Mouse (Mus musculus): Measurements from ENCODE around the gene Ptma.
"Not testable (repeated sequence)": the region's sequence is repeated elsewhere in the genome, so short reads cannot be mapped to it uniquely, and the experiment has no call there.

Gene Ptma

DNA sequence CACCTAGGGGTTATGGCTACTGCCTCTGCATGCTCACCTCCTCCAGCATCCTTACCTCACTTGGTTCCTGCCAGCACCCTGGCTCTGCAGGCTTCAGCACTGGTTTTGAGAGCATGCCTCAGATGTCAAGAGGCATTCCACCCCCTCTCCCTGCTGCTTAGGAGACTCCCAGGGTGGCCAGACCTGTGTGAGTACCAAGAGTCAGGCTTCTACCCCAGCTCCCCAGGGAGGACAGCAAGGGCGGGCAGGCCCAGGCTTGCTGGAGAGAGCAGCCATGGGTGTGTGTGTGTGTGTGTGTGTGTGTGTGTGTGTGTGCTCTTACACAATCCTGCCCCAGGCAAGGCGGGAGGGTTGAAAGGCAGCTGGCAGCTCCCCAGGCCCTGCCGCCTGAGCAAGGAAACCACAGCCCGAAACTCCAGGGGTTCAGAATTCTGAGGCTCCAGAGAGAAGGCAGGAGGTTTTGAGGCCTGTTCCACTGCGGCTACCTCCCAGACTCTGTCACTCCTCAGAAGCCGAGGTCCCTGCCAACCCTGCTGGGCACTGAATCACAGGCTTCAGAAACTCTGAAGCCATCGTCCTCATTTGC, 4.1 kb upstream of the Ptma start:
- peak; percentile 96 for DNase-seq

DNA sequence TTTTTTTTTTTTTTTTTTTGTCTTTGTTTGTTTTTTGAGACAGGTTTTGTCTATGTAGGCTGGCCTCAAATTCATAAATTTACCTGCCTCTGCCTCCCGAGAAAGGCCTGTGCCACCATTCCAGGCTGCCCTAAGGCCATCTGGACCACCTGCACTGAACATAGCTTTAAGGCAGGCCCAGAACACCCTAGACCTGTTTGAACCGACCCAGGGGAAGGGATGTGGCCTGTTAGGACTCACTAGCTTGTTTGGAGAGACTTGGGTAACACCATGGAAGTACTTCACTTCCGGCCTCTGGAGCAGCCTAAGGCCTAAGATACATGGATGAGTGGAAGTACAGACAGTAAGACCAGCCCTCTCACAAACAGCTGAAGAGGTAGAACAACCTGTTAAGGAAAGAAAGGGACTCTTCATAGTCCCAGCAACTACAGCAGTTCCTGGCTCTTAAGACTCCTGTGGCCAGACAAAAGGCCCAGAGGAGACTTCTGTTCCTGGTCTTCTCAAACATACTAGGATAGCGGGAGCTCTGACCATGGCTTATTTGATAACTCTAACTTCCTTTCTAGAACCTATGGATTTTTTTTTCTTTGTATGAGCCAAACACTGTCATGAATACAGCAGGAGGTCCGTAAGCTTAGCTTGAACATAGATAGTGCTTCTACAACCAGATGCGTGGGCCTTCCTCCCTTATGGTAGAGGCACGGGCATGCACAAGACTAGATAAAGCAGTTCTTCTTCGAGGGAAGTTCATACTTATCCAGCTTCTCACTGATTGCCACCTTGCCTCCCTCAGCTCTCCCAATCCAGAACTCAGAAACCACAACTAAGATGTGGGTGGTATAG, 2.5 kb upstream of the Ptma start:
- DNase-seq = no peak

DNA sequence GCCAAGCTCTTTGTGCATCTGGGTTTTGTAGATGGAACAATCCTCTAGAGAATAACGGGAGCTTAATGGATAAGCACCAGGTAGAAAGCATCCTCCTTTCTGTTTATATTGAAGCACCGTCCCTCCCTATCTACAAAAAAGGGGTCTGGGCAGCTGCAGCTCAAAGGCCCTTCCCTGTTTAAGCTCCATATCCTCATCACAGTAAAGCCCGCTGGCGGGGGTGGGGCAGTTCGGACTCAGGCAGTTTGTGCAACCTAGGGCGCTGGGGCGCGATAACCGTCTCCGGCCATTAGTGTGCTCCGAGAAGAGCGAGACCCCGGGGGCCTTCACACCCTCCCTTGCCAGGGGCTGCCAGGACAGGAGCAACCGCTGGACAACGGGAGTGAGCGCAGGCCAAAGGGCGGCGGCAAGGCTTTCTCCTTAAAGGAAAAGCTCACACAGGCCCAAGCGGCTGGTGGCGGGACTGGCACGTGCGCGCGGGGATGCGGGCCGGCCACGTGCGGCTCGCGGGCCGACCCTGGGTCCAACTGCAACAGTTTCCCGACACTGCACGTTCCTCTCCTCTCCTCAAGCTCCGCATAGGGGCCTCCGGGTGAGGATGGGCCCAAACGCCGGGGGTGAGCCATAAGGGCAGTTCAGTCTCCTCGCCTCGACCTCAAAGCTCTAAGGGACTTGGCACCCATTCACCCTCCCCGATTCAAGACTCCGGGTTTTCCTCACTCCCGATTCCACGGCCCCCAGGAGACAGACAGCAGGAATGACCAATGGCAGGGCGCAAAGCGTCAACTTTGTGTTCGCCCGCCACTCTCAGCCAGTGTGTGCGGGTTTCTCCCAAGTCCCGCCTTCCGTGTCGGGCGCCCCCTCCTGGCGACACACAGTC, 1.7 kb upstream of the Ptma start:
- DNase-seq = peak; percentile 100

DNA sequence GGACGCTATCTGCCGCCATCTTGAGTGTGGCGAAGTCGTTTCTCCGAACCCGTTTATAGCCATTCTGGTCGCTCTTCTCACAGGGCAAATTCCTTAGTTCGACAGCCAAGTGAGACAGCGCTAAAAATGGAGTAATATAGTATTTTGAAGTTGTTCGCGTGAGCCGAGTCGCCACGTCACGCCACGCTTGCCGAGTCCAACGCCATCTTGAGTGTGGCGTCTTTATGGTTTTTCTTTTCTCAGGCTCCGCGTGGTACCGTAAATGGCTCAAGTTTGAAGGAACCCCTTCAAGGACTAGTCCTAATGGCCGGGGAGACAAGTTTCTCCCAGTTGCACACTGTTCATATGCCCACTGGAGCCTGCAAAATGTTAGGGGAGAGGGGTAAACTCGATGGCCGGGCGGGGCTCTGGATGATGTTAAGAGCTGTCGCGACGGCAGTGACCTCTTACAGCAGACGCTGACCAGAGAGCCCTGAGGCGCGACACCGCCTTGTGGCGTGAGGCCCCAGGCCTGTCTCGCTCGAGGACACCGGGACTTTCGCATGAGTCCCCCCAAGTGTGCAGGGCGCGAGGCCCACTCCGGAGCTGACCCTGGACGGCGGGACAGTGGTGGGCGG, 919 bp upstream of the Ptma start:
- no peak for DNase-seq

DNA sequence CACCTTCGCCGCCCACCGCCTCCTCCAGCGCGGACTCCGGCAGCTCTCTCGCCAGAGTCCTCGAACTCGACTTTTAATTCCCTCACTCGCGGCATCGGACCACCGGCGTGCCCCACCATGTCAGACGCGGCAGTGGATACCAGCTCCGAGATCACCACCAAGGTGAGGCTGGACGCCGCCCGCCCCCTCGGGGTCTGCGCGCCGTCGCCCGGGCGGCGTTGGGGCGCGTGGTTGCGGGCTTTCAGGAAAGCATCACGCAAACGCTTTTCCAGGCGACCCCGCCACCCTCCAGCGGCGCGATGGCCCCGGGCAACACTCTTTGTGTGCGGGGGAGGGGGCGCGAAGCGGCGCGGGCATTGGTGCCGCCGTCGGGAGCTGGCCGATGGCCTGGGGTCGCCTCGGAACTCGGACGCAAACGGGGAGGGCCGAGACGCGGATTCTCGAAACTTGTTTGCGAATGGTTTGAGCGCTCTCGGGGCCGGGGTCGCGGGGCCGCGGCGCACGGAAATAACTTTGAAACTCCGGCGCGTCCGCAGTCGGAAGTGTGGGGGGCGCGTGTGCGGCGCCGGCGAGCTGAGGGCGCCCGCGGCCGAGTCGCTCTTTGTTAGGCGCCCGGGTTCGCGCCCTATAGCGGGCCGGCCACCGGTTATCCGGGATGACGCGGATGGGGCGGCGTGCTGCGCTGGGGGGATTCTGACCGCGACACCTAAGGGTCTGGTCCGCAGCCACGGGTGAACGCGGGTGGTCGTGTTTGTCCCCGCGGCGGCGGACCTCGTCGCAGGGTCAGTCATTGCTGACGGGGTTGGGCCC, 468 bp downstream of the Ptma start:
- DNase-seq = peak; percentile 96

DNA sequence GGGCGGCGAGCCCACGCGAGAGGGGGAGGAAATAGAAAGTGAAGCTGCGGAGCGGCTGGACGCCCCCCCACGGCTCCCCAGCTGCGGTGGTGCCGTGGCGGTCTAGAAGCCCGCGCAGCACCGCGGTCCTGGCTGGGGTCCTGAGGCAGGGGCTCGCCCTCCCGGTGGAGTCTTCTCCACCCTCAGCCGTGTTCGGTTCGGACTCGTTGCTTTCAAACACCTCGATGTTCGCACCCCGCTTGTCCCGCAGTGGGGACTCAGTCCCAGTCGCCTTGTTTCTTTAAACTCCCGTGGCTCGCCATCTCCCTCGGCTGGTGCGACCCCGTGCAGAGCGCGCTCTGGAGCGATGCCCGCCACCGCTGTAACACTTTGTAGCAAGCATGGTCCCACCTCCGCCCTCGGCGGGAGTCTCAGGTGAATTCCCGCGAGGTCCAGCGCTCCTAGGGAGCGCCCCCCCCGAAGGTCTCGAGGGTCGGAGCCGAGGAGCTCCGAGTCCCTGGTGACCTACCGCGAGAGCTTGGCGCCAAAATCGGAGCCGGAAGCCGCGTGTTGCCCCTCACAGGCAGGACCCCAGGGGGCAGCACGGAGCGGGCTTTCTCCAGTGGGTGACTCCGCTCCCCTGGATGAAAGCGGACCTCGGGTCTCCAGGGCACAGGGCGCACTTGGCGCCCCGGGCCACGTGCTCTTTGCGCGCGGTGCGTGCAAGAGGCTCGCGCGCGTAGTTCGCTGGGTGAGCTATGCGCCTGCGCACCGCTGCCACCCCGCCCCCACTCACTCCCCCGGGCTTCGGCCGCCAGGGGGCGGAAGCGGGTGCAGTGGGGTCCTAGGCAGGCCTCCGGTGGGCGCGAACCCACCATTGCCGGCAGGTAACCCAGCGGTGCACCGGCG, 1.3 kb downstream of the Ptma start:
- peak; percentile 99 for DNase-seq

DNA sequence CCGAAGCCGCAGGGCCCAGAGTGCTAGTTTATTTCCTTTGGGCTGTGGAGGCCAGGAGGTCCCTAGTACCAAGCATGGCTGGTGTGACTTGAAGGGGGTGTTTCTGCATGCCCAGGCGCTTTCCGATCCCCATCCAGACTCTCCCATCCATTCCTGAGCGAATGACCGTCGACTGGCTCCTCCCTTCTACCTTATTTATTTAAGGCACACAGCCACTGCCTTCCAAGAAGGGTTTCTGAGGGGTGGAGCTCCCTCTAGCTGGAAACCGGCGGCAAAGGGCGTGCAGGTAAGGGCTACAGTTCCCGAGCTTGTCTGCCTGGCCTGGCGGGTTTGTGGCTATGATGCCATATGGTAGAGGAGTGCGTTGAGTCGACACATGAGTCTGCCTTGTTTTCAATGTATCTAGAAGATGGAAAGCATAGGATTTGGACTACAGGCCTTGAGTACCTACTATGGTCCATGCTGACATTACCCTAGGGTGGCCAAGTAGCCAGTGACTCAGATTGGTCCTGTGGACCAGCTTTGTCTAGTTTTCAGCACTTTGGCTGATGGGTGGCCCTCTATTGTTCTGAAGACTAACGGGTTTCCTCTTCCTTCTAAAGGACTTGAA, 2.1 kb downstream of the Ptma start:
- DNase-seq = peak; percentile 96

DNA sequence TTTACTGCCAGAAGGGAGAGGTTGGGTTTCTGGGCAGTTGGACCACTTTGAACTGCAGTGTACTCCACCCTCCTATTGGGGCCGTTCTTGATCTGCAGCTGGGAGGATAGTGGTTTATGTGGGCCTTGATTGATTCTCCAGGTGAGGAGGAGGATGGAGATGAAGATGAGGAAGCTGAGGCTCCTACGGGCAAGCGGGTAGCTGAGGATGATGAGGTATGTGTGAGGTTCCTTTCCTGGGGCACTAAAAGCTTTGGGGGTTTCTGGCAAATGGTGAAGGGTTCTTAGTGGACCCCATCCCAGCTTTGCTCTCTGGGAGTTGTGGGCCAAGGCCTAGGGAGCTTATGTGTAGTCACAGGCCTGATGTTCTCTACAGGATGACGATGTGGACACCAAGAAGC, 3.1 kb downstream of the Ptma start:
- DNase-seq = no peak

DNA sequence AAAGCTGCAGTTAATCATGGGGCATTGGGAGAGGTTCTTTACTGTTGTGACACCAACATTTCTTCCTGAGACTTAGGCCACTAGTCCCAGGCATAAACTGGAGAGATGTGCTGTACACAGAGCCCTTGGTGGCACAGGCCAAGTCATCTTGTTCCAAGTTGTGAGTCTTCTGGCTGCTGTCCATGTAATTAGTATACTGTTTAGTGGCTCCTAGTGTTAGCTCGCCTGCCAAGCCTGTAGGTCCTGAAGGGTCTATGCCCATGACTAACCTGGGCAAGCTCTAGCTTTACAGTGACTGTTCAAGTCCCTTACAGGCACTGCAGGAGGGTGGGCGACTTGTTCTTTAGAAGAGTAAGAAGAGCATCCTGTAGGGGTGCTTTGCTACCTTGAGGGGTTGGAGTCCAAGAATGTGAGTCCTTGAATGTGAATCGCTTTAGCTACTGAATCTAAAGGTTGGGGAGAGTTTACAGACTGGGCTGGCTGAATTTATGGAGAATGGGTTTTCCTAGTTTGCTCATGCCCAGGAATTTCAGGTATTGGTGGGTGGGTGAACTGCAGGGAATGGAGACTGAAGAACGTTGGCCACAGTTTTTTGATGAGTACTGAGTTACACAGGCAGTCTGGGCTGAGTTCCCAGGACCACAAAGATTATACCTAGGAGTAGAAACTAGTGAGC, 4.5 kb downstream of the Ptma start:
- no peak for DNase-seq

DNA sequence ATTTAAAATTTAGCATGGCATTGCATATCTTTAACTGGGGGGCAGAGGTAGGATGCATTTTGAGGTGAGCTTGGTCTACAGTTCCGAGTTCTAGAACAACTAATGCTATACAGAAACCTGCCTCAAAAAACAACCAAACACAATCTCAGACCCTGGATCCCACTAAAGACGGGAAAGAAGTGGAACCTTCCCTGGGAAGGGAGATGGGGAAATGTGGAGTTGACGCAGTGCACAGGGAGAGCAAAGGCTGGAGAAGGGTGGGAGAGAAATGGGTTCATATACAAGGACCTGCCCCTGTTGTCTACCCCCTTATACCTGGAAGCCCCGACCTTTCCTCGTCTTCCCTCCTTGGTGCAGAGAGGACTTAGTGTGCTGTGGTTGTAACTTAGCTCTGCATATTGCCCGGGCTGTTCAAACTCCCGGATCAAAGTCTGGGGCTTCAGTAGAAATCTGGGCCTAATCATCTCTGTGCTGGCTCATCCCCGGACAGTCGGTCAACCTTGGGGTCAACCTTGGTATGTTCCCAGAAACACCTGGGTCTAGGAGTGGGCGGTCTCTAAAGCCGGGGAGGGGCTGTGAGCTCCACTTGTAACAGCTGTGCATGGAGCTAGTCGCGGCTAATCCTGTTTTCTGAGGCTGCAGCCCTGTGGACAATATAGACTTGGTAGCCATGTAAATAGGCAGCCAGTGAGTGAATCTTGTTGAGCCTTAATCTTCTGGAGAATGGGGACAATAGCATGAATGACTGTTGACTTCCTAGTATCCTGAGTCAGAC, 5.2 kb downstream of the Ptma start:
- no peak for DNase-seq

DNA sequence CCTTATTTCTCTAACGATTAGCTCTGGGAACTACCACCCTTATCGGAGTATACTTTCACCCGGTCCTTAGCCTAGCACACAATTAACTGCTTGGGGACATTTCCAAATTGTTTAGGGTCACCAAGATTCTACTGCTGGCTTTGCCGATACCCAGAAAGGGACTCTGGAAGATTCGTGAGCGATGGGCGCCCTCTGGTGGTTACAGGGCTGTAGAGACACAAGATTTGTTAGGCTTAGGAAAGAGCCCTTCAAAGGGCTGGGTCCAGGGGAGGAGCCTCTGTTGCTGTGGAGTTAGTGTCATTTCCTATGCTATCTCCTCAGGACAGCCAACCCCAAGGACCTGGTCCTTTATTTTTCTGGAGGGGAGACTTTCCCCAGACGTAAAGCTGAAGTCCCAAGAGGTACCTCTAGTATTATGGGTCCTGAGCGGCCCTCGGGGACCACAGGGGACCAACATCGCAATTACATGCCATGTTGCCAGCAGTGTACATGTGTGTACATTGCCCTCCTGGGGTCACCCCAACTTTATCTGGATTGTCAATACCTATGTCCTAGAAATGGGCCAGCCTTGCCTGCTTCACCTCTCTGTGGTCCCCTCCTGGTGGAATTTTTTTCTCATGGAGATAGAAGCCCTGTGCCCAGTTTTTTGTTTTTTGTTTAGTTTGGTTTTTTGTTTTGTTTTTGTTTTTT, 6.0 kb downstream of the Ptma start:
- DNase-seq = peak; percentile 97

DNA sequence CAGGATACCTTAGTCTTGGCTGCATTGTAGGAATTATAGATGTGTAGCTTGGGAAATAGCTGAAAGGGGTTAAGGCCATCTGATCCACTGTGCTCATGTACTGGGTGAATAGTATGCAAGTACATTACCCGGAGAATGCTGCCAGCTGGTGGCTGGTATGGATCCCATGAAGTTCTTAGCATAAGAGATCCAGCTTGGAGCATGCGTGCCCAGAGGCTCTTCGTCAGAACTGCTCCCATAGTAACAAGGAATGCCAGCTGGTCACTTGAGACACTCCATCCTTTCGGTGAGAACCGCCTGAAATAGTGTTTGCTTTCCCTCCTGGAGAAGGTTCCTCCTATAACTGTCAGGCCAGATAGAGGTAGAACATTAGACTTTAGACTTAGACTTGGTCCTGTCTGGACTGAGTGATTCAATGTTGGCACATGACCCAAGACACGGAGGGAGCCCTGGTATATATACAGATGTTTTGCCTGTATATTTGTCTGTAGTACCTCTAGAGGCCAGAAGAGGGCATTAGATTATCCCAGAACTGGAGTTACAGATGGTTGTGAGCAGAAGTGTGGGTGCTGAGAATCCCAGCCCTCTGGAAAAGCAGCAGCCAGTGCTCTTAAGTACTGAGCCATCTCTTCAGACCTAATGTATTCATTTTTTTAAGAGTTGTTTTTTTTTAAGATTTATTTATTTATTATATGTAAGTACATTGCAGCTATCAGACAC, 7.0 kb downstream of the Ptma start:
- no peak for DNase-seq

DNA sequence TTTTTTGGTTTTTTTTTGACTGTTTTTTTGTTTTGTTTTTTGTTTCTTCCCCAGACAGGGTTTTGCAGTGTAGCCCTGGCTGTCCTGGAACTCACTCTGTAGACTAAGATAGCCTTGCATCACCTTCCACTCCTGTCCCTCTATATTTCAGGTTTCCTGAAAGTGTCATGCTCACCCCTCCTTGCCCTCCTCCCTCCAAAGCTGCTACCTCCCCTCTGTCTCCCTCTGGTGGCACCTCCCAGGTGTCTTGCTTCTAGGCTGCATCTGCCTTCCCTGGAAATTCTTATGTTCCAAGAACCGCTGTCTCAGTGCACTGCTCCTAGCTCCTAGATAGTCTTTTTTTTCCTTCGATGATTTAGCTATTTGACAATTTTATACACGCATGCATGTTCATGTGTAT, 11.9 kb downstream of the Ptma start:
- DNase-seq = no peak

DNA sequence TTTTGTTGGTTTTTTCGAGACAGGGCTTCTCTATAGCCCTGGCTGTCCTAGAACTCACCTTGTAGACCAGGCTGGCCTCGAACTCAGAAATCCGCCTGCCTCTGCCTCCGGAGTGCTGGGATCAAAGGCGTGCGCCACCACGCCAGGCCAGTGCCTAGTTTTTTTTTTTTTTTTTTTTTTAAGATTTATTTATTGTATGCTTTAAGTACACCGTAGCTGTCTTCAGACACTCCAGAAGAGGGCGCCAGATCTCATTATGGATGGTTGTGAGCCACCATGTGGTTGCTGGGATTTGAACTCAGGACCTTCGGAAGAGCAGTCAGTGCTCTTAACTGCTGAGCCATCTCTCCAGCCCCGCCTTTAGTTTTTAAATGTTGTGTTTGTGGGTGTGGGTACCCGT, 13.1 kb downstream of the Ptma start:
- not testable (repeated sequence) for DNase-seq

DNA sequence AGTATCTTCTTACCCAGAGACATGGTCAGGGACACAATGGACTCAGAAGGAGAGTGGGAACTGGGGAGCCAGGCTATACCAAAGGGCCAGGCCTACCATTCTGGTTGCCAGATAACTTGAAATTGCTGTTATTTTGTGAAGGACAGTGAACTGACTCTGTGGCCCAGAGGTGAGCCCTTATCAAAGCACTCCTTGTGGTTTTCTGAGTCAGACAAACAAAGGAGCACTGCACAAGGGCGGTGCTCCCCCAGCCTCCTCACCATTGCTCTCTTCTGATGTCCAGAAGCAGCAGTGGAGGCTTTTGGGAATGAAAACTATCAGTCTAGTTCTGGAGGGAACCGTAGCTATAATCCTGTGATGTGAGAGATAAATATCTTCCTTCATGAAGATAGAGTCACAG, 16.1 kb downstream of the Ptma start:
- DNase-seq = no peak

DNA sequence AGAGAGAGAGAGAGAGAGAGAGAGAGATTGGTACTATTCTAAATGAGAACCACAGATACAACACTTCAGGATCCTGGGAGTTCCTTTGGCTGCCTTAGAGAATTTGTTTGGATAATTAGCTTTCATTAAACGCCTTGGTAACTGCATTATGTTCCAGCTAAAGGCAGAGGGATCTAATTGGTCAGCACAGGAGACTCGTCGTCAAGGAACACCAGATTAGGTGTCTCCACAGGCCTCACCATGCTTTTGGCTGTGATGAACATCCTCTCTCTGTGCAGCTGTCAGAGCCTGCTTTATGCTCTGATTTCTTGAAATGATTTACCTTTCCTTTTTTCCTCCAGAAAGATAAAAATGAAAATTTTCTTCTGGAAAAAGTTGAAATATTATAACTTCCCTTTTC, 20.3 kb downstream of the Ptma start:
- DNase-seq = no peak

DNA sequence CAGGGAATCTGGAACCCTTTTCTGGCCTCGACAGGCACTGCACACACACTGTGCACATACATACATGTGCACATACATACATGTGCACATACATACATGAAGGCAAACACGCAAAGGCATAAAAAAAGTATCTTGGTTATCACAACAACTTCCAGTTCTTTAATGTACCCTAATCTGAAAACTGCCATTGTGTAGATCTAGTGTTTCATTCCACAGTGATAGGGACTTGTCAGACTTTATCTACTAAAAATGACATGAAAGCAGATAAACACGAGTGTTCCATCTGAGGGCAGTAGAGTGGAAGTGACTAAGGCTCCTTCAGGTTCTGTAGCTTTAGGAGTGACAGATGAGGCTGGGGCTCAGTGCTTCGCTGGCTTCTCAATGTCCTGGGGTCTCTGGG, 24.8 kb downstream of the Ptma start:
- no peak for DNase-seq

DNA sequence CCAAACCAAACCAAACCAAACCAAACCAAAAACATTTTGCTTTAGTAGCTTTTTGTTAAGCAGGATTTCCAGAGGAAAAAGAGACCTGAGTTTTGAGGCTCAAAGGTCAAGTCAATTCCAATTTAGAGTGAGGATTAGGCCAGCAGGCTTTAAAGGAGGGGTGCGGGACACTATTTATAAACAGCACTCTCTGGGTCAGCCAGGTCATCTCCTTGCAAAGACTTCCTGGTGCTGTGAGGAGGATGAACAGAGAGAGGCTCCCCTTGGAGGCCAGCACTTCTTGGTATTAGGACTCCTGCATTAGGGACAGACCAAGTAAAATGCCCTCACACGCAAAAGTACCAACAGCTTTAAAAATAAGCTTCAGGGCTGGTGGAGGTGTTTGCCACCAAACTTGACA, 25.4 kb downstream of the Ptma start:
- no peak for DNase-seq

All from heart, adult 11 months (tissue).